Mouse (Mus musculus) testis, adult 2 months (tissue): Measurements from ENCODE around the gene Cldn19. TPM values are rescaled to one million over a fixed set of nuclear protein-coding genes. Genes with fewer than 3 reads are reported as not detected.
A peak's percentile ranks its signal among the peaks of the same experiment; 100 is the strongest.
"Not testable (repeated sequence)": the region's sequence is repeated elsewhere in the genome, so short reads cannot be mapped to it uniquely, and the experiment has no call there.

Experiments used
- H3K27ac ChIP-seq: fragments of 200-500 bp; 2 replicates; pipeline ENCODE4 v1.5.1; 2012; ENCODE audit warnings: low read depth, low read length; ENCODE audit not compliant: control insufficient read depth, insufficient read depth
- H3K27me3 ChIP-seq: fragments of 200-500 bp; 2 replicates; pipeline ENCODE4 v1.6.1; 2012; ENCODE audit warnings: mild to moderate bottlenecking, low read length, moderate library complexity; ENCODE audit not compliant: control insufficient read depth, insufficient read depth
- H3K36me3 ChIP-seq: fragments of 200-500 bp; 2 replicates; pipeline ENCODE4 v1.6.1; 2012; ENCODE audit warnings: mild to moderate bottlenecking, low read length; ENCODE audit not compliant: control insufficient read depth, insufficient read depth
- H3K4me1 ChIP-seq: fragments of 200-500 bp; 2 replicates; pipeline ENCODE4 v1.6.1; 2012; ENCODE audit warnings: low read length; ENCODE audit not compliant: control insufficient read depth, insufficient read depth
- H3K4me3 ChIP-seq: fragments of 200-500 bp; 2 replicates; pipeline ENCODE4 v1.5.1; 2012; ENCODE audit warnings: low read depth, mild to moderate bottlenecking, low read length, moderate library complexity, mixed read lengths; ENCODE audit not compliant: control insufficient read depth
- CTCF ChIP-seq: fragments of 200-500 bp; IDR thresholded peaks from 2 replicates; pipeline ENCODE4 v1.5.1; 2012; ENCODE audit warnings: low read depth, mild to moderate bottlenecking, inconsistent platforms, low read length, moderate library complexity; ENCODE audit not compliant: control insufficient read depth, insufficient read depth, insufficient replicate concordance
- POLR2A ChIP-seq: fragments of 200-500 bp; IDR thresholded peaks from 2 replicates; pipeline ENCODE4 v1.6.1; 2012; ENCODE audit warnings: low read depth, mild to moderate bottlenecking, inconsistent platforms, low read length, moderate library complexity; ENCODE audit not compliant: control insufficient read depth
- polyA plus RNA-seq: library from polyadenylated mRNA; depleted of rRNA; stranded (reverse); fragments of >200 nt; gene quantifications from 2 replicates; pipeline ENCODE4 v1.2.3, GENCODE M21; 2012

Gene Cldn19
- polyA plus RNA-seq, 1 experiment, result not detected

DNA sequence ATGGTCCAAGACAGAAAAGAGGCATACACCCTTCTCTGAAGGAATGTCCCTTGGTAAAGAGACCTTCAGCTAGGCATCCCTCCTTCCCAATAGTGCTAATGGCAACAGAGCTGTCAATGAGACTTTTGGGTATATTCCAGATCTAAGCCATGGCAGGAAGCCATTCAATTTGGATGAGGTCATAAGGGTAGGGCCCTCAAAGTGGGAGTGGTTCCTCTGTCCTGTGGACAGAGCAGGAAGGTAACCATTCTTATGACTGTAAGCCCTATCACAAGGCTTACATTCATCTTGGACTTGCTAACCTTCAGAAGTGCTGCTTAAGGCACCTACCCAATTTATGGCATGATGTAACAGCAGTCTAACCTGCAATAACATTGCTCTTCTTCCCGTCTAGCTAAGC, 19.4 kb downstream of the Cldn19 start:
- H3K36me3 ChIP-seq, result peaks cover 1% of the 10 kb centered on the region
- H3K27me3 ChIP-seq, result no peaks in the 10 kb centered on the region
- H3K27ac ChIP-seq, result no peak overlapping the region
- no peaks in the 10 kb centered on the region for H3K4me1 ChIP-seq
- TF ChIP-seq POLR2A, result no peak
- H3K4me3 ChIP-seq, result no peak overlapping the region

DNA sequence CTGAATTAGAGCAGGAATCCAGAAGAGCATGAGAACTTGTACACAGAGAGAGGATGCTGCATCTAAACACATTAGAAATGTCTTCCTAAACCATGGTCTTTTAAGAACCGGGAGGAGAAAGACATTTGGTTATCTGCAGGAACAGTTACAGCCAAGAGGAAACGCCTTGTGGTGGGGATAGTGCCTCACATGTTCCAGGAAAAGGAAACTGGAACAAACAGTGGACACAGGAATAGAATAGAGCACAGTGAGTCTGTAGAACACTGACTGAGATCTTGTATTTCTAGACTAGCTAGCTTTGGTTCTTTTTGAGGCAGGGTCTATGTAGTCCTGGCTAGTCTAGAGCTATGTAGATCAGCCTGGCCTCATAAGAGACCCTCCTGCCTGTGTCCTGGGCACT, 20.0 kb downstream of the Cldn19 start:
- Histone ChIP-seq H3K4me1 (no peaks in the 10 kb centered on the region), H3K27ac (no peak overlapping the region), H3K4me3 (no peak overlapping the region), H3K27me3 (no peaks in the 10 kb centered on the region), H3K36me3 (peaks cover 3% of the 10 kb centered on the region)
- TF ChIP-seq CTCF (no peak), POLR2A (no peak)

DNA sequence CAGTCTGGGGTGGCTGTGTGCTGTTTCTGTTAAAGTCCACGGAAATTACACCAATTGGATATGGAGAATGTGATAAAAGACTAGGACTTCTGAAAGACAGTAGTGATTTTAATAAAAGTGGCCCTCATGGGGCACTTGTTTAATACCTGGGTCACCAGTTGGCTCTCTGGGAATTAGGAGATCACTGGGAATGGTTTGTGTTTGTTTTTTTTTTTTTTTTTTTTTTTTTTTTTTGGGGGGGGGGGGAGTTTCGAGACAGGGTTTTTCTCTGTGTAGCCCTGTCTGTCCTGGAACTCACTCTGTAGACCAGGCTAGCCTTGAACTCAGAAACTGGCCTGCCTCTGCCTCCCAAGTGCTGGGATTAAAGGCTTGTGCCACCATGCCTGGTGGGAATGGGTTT, 20.5 kb downstream of the Cldn19 start:
- Histone ChIP-seq H3K36me3 (peaks cover 3% of the 10 kb centered on the region), H3K4me1 (no peaks in the 10 kb centered on the region), H3K27me3 (no peaks in the 10 kb centered on the region), H3K27ac (no peak overlapping the region), H3K4me3 (no peak overlapping the region)
- TF ChIP-seq POLR2A, result no peak
- no peak for TF ChIP-seq CTCF

DNA sequence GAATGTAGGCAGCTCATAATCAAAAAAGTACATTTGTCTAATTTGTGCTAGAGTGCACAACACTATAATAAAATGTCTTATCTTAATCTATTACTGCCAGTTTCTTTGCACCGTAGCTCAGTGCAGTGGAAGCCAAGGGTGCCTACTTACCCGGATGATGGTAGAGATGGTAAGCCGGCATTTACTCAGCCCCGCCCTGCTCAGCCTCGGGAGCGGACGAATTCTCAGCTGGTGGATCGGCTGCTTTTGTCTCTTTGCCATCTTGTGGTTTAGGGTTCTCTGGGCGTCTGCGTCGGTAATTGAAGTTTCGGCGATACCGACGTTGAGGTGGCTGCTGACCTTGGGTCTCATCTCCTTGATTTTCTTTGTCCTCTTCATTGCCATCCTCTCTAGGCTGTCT, 23.6 kb downstream of the Cldn19 start:
- H3K4me1 ChIP-seq, H3K27me3 ChIP-seq, H3K36me3 ChIP-seq, H3K4me3 ChIP-seq, H3K27ac ChIP-seq: not testable (repeated sequence)

GRCm38 (mm10) chr4:119284861-119285260, 29.6 kb downstream of the Cldn19 start:
- H3K27ac ChIP-seq, result no peak overlapping the region
- H3K4me3 ChIP-seq, result no peak overlapping the region
- no peak for TF ChIP-seq CTCF
- H3K4me1 ChIP-seq, result no peaks in the 10 kb centered on the region
- H3K36me3 ChIP-seq, result peaks cover 3% of the 10 kb centered on the region
- no peaks in the 10 kb centered on the region for H3K27me3 ChIP-seq

- Histone ChIP-seq H3K4me1 (no peaks in the 10 kb centered on the region), H3K4me3 (no peak overlapping the region), H3K27ac (no peak overlapping the region), H3K27me3 (no peaks in the 10 kb centered on the region), H3K36me3 (peaks cover 3% of the 10 kb centered on the region)
- no peak for TF ChIP-seq CTCF
These were observed 30.1 kb downstream of the Cldn19 start for GRCm38 (mm10) chr4:119285336-119285735.

DNA sequence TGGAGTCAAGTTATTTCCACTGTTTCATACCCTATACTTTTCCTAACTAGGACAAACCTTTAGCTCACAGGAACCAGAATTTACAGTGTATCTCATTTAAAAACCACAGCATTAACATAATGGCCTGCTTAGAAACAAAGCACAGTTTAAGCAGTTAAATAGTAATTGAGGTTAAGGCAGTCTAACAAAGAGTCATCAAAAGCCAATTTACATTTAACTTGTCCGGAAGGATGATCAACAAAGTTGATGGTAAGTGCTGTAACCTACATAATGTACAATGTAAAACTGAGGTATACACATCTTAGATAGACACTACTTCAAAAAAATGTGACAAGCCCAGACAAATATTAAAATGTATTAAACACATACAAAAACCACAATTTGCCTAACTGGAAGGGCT, 36.7 kb downstream of the Cldn19 start:
- no peaks in the 10 kb centered on the region for H3K27me3 ChIP-seq
- H3K4me3 ChIP-seq, result no peak overlapping the region
- H3K36me3 ChIP-seq, result peaks cover 1% of the 10 kb centered on the region; the same call in 1 of the 2 replicates
- no peak overlapping the region; the same call in 1 of the 2 replicates for H3K27ac ChIP-seq
- TF ChIP-seq POLR2A (no peak), CTCF (no peak)
- peaks cover 12% of the 10 kb centered on the region for H3K4me1 ChIP-seq

DNA sequence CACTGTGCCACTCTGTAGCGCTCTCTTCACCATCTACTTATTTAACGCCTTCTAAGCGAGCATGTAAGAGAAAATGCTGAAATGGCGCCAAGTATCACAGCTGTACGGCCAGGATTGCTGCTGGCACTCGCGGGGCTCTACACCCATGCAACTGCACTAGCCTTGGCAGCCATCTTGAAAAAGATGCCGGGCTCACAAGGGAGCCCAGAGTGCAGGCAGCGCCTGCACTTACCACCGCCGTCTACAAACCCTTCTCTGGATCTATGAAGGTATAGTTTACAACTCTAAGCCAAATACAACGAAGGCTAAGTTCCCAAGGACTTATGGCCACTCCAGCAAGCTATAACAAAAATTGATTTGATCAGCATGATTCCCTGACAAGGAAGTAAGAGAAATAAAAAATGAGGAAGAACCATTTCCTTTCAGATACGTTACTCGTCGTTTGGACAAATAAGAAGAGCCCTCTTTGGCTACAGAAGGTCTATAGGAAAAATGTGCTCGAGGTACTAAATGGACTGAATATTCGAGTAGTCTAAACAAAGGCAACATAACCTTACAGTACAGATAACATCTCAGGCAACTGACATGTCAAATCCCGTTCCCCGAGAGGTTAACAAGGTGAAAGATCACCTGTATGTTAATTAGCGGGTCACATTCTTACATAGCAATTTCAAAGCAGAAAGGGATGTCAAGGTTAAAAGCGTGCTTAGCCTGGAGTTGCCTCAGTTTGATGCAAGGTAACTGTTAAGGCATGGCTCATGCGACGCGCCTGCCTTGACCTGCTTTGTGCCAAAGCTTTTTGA, 37.8 kb downstream of the Cldn19 start:
- H3K36me3 ChIP-seq, result peaks cover 1% of the 10 kb centered on the region; the same call in 1 of the 2 replicates
- H3K4me1 ChIP-seq, result peaks cover 12% of the 10 kb centered on the region
- H3K27me3 ChIP-seq, result no peaks in the 10 kb centered on the region
- TF ChIP-seq POLR2A (no peak), CTCF (no peak)
- peak overlapping the region; percentile 22 for H3K27ac ChIP-seq
- peak overlapping the region; percentile 95 for H3K4me3 ChIP-seq
